Mouse (Mus musculus): ENCODE results near the gene Acot3.
"Not testable (repeated sequence)": the region's sequence is repeated elsewhere in the genome, so short reads cannot be mapped to it uniquely, and the experiment has no call there.

GRCm38 (mm10) chr12:84094666-84095065, 42.7 kb downstream of the Acot3 start:
- not testable (repeated sequence) for TF ChIP-seq CTCF (IDR thresholded peaks at IDR 0.05; ENCODE audit: low read depth, low read length); POLR2A (IDR thresholded peaks at IDR 0.05; ENCODE audit: insufficient read depth, low read length)

Measured in ES-Bruce4 (cell line).